Mouse (Mus musculus): ENCODE results near the gene Ak4.
"Not testable (repeated sequence)": the region's sequence is repeated elsewhere in the genome, so short reads cannot be mapped to it uniquely, and the experiment has no call there.

Gene Ak4

DNA sequence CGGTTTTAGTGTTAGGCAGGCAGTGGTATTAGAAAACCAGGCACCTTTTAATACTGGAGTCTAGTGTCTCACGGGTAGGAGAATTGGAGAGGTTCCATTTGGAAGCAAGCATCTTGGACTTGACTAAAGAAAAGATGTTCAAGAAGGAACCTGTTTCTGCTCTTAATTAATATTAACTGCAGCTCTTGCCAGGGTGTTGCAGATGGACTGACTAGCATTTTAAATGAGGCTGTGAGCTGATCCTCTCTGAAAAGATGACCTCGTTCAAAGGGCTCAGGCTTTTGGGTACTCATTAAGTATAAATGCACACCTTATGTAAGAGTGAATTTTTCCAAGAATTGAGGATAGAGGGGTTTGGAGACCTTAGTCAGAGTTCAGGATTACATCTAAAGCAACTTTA, 5.4 kb downstream of the Ak4 start:
- no peak for DNase-seq

DNA sequence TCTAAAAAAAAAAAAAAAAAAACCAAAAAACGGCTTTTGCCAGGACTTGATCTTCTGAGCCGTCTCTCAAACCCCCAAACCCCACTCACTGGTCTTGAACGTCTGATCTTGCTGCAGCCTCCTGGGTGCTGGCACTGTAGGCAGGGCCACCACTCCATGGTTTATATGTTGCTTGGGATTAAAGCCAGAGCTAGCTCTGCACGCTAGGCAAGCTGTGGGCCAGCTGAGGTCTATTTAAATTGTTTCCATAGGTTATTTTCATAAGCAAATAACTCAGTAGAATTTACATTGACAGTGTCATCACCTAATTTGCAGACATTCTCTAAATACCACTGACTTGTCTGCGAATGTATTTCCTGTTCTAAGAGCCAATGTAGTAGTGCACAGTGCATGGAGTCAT, 6.0 kb downstream of the Ak4 start:
- no peak for DNase-seq

DNA sequence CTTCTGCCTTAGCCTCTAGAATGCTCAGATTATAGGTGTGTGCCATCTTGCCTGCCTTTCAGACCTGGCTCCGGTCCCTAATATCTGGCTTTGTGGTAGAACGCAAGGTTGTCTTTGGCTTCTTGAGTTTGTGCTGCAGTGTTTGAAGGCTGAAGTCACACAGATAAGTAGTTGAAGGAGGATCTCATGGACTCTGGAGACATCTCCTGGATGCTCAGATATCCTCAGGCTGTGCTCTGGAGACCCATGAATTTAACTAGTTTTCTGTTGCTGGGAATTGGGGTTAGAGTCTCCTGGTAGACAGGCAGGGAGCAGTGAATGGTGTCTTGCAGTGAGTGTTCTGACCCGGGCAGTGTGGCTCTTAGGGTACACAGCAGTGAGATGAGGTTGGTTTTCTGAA, 6.6 kb downstream of the Ak4 start:
- no peak for DNase-seq

DNA sequence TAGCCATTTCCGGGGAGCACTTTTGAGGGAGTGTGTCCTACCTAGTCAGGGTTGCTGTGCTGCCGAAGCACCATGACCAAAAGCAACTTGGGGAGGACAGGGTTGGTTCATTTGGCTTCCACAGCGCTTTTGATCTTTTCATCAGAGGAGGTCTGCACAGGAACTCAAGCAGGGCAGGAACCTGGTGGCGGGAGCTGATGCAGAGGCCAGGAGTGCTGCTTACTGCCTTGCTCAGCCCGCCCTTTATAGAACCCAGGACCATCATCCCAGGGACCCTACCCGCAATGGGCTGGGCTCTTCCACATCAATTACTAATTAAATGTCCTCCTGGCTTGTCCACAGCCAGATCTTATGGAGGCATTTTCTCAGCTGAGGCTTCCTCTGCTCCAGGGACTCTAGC, 7.5 kb downstream of the Ak4 start:
- DNase-seq, result no peak

DNA sequence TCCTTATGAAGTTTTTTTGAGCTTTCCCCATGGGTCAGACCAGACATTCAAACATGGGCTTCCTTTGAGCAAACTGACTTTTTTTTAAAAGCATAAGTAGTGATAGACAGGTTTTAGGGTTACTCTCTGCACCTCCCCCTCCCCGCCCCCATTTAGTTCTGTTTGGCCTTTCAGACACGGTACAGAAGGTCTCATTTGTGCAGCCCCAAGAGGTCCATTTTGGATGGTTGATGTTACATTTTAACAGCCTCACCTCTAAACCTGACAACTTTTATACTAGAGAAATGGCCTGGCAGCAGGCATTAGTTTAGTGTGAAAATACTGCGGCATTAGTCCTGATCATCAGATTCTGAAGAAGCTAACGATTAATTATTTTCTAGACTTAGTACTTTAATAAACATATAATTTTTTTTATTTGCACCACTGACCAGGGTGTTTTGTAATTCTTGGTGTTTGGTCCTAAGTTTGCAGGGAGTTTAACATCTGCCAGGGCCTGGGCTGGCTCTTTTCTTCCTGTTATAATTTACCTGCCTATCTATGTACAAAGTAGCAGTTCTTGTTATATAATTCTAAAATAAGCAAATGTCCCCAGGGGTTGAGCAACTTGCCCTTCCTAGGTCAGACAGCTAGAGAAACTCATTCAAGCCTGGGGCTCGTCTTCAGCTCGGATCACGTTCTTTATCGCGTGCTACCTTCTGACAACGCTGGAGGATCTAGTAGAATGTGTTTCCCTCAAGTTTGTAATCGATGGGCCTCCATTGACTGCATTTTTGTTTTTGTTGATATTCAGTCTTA, 9.0 kb downstream of the Ak4 start:
- DNase-seq, result no peak

DNA sequence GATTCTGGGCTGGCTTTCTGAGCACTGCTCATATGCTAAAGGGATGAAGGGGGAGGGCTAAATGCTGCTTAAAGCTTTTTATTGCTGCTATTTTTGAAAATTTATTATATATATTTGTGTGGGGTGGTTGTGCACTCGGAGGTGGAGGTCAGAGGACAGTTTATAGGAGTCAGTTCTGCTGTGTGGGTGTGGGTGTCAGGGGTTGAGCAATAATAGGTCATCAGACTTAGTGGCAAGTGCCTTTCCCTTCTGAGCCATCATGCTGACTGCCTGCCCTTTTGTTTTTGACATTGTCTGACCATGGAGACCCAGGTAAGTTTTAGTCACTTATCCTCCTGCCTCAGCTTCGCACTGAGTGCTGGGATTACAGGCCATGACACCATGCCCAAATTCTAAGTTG, 10.0 kb downstream of the Ak4 start:
- no peak for DNase-seq

DNA sequence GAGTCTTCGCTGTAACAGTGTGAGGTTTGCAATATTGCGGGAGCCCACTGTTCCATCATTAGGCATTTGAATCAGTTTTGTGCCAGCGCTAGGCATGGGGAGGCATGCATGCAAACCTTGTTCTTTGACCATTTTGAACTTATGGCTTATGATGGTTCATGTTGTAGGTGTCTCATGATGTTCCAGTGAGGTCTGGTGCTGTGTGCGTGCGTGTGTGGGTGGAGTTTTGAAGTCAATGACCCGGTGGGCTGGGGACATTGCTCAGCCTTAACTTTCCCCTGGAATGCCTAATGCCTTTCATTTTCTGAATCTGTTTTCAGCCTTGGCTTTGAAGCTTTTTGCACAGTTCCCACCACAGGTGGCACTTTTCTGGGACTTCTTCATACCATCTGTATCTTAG, 10.9 kb downstream of the Ak4 start:
- no peak for DNase-seq

DNA sequence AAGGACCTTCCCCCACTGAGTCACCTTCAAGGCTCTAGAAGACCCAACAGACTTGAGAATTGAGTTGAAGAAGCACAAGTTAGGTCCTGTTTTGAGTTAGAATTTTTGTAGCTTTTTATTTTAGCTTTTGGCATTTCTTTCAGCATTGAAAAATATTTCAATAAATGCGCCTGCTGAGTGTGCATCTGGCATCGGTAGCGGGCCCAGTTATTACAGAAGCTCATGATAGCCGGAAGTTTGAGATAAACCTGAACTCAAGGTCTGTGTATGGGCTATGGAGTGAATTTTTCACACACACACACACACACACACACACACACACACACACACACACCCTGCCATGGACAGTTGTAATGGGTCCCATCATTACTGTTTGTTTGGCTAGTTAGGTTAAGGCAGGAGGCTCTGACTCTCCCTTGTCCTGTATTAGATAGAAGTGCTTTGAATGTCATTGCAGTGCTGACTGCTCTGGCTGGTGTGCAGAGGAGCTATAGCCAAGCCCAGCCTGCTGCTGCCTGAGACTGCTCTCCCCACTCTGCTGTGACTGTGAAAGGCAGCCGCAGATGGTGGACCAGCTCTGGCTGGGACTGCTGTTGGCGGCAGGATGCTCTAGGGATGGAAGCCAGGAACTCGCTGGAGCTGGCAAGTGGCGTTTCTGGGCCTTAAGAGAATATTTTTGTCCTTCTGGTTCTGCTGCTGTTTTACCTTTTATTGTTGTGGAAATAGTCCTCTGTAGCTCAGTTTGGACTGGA, 17.9 kb downstream of the Ak4 start:
- no peak for DNase-seq

DNA sequence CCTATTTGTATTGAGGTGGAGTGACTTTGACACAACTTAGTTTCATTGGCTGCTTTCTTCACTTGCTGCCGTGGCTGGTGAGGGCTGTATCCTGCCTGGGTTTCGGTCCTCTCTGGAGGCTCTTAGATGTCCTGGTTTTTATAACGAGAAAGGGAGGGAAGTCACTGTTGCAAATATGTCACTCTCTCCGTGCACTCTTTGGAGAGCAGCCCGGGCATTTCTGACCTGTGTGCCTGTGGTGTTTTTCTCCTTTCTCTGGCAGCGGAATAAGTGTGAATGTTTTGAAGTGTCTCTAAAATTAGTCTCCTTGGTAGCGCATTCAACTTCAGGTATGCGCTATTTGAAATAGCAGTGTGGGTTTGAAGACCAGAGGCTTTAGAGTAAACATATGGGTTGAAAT, 19.2 kb downstream of the Ak4 start:
- no peak for DNase-seq

DNA sequence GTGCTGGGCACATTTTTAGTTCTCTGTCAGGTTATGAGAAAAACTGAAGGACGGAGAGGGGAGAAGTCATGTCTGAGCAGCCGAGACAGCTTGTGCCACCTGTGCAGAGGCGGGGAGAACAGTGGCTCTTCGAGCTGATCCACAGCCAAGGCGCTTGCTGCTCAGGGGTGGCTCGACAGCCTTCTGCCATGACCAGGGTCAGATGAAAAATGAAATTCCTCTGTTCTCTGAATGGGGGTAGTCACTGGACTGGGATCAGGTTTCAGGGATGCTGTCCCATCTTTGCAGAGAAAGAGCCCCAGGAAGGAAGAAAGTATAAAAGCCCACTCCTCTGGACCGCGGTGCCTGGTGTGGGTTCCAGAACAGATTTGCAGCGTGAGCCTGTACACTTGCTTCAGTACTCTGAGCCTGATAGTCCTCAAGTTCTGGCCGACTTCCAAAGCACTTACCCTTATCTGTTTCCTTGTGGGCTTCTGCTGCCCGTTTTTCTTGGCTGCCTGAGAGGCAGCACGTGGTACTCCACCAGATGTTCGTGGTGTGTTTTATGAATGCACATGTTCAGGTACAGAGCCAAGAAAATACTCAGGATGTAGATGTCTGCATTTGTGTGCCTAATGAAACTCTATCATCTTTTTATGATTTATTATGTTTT, 20.8 kb downstream of the Ak4 start:
- peak; percentile 18 for DNase-seq

DNA sequence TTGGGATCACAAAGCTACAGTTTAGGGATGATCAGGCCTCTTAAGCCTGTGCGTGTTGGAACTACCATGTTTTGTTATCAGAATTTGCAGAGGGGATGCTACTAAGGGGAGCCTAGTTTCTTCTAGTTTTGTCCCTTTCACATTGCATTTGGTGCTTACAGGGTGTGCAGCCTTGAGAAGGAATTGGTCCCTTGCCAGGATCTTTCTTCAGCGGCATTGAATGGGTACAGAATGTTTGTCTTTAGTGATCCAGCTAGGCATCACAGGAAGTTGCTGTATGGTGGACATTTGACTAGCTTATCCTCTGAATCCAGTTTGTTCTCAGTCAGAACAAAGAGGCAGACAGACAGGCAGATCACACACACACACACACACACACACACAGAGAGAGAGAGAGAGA, 23.7 kb downstream of the Ak4 start:
- no peak for DNase-seq

DNA sequence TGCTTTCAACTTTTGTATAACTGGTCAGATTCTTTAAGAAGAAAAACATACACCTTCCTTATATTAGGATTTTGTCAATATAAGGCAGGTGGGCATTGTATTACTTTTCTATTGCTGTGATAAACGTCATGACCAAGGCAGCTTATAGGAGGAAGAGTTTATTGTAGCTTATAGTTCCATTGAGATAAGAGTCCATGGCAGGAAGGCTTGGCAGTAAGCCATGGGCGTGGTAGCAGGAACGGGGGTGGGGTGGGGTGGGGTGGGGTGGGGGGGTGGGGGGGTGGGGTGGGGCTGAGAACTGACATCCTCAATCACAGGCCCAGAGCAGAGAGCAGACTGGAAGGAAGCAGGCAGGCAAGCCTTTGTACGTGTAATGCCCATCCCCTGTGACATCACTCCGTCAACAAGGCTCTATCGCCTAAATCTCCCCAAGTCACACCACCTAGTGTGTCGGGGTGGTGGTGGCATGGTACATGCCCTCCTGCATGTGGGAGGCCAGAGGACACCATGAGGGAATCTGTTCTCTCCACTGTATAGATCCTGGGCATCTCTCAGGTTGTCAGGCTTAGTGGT, 24.4 kb downstream of the Ak4 start:
- DNase-seq, result no peak

DNA sequence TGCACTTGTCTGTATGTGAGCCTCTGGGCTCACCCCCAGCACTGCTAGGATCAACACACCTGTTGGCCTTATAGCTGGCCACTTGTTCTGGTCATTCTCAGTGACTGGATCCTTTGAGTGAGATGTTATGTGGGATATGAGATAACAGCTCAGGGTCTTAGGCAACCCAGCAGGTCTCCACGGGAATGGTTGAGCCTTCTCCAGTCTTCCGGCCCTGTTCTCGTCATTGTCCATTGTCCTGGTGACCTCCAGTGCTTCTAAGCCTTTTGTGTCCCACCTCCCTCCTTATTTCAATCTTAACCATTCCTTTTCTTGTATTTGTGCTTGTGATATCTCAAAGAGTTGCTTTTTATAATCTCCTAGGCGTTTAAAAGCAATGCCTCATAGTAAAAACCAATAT, 26.6 kb downstream of the Ak4 start:
- no peak for DNase-seq

DNA sequence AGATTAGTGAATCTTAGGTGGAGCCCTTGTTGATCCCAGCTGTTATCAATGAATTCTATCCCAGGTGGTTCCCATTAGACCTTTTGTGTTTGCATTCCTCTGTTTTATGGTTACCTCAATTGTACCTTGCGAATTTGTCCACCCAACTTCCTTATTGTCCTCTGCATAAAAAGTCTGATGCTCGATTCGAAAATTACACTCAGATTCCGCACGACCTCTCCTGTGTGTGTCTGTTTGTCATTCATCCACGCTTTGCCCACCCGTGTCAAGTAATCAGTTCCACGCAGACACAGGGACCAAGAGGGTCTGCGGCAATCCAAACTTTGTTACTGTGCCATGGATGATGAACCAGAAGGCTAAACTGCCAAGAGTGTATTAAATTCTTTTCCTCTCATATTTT, 27.5 kb downstream of the Ak4 start:
- DNase-seq, result not testable (repeated sequence)

DNA sequence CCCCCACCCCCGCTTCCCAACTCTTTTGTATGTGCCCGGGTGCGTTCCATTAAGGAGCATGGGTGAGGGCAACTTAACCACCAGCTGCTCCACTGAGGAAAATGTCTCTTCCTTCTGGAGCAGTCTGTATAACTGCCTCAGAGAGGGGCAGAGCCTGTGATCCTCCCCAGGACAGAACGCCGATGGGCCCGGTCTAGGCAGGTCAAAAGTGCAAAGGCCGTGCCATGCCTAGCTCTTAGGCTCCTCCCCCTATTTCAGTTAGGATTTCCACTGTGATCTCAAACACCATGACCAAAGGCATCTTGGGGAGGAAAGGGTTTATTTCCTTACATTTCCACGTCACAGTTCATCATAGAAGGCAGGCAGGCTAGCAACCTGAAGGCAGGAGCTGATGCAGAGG, 29.6 kb downstream of the Ak4 start:
- DNase-seq, result no peak

DNA sequence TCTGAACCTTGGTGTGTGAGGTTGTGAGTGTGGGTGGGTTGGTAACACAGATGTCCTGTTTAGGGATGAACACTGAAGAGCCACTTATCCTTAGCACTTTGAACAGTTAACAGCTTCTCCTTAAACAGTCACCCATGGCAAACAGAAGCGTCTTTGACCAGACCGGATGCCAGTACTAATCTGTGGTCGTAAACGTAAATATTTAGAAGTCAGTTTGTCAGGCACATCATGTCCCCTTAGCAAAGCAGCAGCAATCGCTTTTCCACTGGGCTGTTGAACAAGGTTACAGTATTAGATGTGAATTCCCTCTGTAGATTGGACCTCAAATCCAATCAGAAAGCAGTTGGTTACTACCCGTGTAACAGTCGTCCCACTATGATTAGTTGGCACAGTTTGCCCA, 30.3 kb downstream of the Ak4 start:
- no peak for DNase-seq

DNA sequence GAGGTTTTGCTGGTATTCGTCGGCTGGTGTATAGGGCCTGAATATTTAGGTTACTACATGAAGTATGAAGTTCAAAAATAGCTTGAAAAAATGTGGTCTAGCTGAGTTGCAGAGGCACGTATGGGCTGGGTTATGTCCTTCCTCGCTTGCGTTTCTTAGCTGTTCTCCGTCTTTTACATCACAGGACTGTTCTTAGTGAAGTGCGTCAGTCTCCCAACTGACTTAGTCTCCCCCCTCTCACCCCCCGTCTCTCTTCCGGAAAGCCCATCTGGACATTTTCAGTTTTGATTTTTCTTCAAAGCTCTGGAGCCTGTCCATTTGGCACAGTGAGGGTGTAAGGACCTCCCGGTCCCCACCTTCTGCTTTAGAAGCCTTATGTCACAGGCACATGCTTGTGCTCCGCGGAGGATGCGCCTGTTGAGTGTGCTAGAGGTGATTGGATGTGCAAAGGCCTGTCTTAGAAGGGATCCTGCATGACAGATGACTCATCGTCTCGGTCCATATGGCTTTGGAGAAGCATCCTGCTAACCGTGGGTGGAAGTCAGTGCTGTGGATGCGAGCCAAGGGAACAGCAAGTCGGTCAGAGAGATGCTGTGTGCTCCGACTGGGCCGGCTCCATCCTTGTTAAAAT, 31.2 kb downstream of the Ak4 start:
- no peak for DNase-seq

DNA sequence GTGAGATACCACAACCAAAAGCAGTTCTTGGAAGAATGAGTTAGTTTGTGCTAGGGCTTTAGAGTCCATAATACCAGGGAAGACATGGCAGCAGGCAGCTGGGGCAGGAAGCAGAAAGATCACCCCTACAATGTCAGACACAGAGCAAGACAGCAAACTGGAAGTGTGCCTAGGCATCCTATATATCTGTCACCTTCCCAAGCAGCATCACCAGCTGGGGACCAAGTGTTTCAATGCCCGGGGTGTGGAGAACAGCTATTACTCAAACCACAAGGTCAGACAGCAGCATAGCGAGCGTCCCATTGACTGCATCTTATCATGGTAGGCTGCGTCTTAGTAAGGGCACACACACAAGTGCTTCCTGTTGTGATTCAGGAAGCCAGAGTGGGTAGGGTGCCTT, 32.0 kb downstream of the Ak4 start:
- DNase-seq, result no peak

DNA sequence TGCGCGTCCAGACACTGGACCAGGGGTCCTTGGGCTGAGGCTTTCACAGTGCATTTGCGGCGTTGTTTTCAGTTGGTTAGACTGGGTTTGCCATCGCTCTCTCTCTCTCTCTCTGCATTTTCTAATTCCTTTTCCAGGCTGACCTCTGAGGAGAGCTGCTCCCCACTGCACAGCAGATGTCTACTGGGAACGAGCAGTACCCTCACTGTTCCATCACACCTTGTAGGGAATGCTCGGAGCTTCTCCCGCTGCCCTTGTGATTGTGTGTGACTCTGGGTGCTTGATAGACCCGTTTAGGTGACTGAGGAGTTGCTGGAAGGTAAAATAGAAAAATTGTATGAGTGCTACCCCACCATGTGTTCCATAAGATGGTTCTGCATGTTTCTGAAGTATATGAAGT, 33.8 kb downstream of the Ak4 start:
- no peak for DNase-seq

DNA sequence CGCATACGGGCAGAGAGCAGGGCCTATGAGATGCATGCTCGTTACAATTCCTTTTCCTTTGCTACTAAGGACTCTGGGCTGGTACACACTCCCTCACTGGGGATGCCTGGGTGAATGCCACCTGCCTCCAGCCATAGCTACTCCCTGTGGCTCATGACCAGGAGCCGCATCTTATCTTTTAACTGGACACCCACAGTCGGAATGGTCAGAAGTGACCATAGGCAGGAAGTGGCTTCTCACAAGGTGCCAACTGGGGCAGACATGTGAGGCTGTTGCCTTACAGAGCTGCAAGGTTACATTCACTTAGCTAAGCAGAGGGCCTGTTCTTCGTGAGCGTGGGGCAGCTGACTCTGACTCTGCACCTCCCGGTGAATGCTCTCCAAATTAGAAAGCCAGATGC, 38.1 kb downstream of the Ak4 start:
- DNase-seq, result no peak

DNA sequence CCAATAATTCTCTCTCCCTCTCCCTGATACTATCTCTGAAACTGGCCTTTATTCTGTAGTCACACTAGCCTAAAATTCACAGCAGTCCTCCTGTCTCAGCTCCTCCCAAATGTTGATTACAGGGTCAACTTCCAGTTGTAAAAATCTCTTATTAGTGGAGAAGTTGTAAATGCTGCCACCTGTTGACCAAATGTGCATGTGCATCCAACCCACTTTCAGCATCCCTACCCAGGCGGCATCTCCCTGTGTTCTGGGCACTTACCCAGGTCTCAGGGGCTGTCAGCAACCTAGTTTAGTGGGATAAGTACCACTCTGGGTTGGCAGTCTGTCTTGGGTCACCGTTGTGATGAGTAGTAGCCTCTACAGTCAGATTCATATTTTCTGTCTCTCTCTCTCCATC, 39.3 kb downstream of the Ak4 start:
- DNase-seq, result peak; percentile 49

DNA sequence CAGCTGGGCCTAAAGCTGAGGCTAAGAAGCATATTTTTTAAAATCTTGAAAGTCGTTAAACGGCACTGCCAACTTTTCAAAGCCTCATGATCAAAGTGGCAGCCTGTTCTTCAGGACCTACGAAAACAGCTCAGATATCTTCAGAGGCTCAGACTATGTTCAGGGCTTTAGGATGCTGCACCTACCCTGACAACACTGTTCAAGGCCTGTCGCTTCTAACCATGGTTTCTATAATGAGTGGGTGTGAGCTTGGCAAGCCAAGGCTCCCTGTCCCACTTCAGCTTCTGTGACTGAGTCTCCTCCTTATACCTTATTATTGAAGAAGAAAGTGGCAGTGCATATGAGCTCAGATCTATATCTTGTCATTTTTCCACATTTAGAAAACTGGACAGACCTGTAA, 40.3 kb downstream of the Ak4 start:
- DNase-seq, result no peak

DNA sequence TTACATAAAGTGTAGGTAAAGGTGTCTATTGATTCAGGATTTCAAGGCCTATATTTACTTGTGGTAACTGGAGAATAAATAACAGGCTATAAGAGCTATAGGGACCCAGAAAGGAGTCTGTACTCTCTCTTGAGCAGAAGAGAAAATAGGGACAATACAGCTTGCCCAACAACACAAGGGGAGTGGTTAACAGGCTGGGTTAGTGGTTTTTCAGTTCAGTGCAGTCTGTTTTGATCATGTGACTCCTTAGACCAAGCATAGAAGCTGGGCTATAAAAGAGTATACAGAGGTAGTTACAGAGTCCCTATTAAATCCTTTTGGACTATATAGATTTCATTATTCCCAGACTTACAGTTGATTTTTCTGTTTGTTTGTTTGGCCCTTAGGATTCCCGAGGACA, 41.0 kb downstream of the Ak4 start:
- DNase-seq, result no peak
